Mouse (Mus musculus) hindbrain, embryonic 16.5 days (tissue): ENCODE measurements at regions not wholly inside any gene's neighbourhood (a gene's known extent, or its start where the extent isn't known, plus 50 kb on each side); places are given as distances from the start of the nearest gene placed in this dataset.
A peak's percentile ranks its signal among the peaks of the same experiment; 100 is the strongest.

Experiments
- ATAC-seq: fragments of 200-750 bp; cut with Nextera tagmentation; 2 replicates; pipeline ENCODE4 v1.8.0; 2017; ENCODE audit warnings: moderate TSS enrichment, moderate library complexity
- H3K27ac ChIP-seq: fragments of 300-500 bp; sonication (generic); 2 replicates; pipeline ENCODE4 v1.5.1; 2014; ENCODE audit warnings: low read depth, mild to moderate bottlenecking, control low read depth, low read length, moderate library complexity
- H3K27me3 ChIP-seq: fragments of 300-500 bp; sonication (generic); replicated peaks from 2 replicates; pipeline ENCODE4 v1.6.1; 2014; ENCODE audit warnings: low read length; ENCODE audit not compliant: control insufficient read depth, insufficient read depth
- H3K36me3 ChIP-seq: fragments of 300-500 bp; sonication (generic); 2 replicates; pipeline ENCODE4 v1.6.1; 2014; ENCODE audit warnings: mild to moderate bottlenecking, low read length, moderate library complexity, mixed read lengths; ENCODE audit not compliant: control insufficient read depth, insufficient read depth
- H3K4me1 ChIP-seq: fragments of 300-500 bp; sonication (generic); 2 replicates; pipeline ENCODE4 v1.6.1; 2014; ENCODE audit warnings: low read depth, low read length; ENCODE audit not compliant: control insufficient read depth, insufficient read depth
- H3K4me2 ChIP-seq: fragments of 300-500 bp; sonication (generic); 2 replicates; pipeline ENCODE4 v1.6.1; 2014; ENCODE audit warnings: mild to moderate bottlenecking, low read length, control low read depth, moderate library complexity
- H3K4me3 ChIP-seq: fragments of 300-500 bp; sonication (generic); 2 replicates; pipeline ENCODE4 v1.5.1; 2014; ENCODE audit warnings: mild to moderate bottlenecking, low read length, control low read depth, moderate library complexity
- H3K9ac ChIP-seq: fragments of 300-500 bp; sonication (generic); 2 replicates; pipeline ENCODE4 v1.6.1; 2014; ENCODE audit warnings: low read depth, mild to moderate bottlenecking, control low read depth, low read length, moderate library complexity
- H3K9me3 ChIP-seq: fragments of 300-500 bp; sonication (generic); 2 replicates; pipeline ENCODE4 v1.6.1; 2014; ENCODE audit warnings: mild to moderate bottlenecking, low read length, moderate library complexity; ENCODE audit not compliant: control insufficient read depth
- WGBS: fragments of 180-500 bp; shearing (Covaris S2); extraction: QIAGEN DNeasy Blood & Tissue Kit; methylation state at CpG from one replicate; pipeline ENCODE4 v1.1.7; 2014; 5-methylcytosine and 5-hydroxymethylcytosine counted together

GRCm38 (mm10) chr5:118386126-118386525 lies 141.1 kb downstream of the 2410131K14Rik start:
- H3K36me3 ChIP-seq = no peaks in the 10 kb centered on the region
- no peak overlapping the region for H3K27ac ChIP-seq
- H3K4me1 ChIP-seq = no peaks in the 10 kb centered on the region; the same call in 1 of the 2 replicates
- H3K9me3 ChIP-seq = no peaks in the 10 kb centered on the region; the same call in 1 of the 2 replicates
- no peak overlapping the region for H3K4me3 ChIP-seq
- WGBS = 44% methylated on average over 4 of the region's 4 CpGs
- ATAC-seq = 0 out of 2 replicates have a peak, but pooled peaks have one; percentile 21
- no peak overlapping the region for H3K4me2 ChIP-seq
- H3K27me3 ChIP-seq = no peaks in the 10 kb centered on the region
- H3K9ac ChIP-seq = no peak overlapping the region

GRCm38 (mm10) chr5:118388419-118388818 lies 143.4 kb downstream of the 2410131K14Rik start:
- no peaks in the 10 kb centered on the region; the same call in 1 of the 2 replicates for H3K4me1 ChIP-seq
- no peaks in the 10 kb centered on the region for H3K36me3 ChIP-seq
- 0 out of 2 replicates have a peak, but pooled peaks have one; percentile 40 for ATAC-seq
- H3K9ac ChIP-seq = no peak overlapping the region
- WGBS = 64% methylated on average over 6 of the region's 6 CpGs
- H3K9me3 ChIP-seq = no peaks in the 10 kb centered on the region; the same call in 1 of the 2 replicates
- no peak overlapping the region for H3K4me2 ChIP-seq
- H3K27ac ChIP-seq = no peak overlapping the region
- H3K4me3 ChIP-seq = no peak overlapping the region
- no peaks in the 10 kb centered on the region for H3K27me3 ChIP-seq

GRCm38 (mm10) chr5:118390691-118391373 lies 145.8 kb downstream of the 2410131K14Rik start:
- Histone ChIP-seq H3K9ac (no peak overlapping the region), H3K4me3 (no peak overlapping the region), H3K36me3 (no peaks in the 10 kb centered on the region), H3K4me1 (no peaks in the 10 kb centered on the region; the same call in none of the 2 replicates), H3K4me2 (no peak overlapping the region), H3K27ac (no peak overlapping the region), H3K27me3 (no peaks in the 10 kb centered on the region), H3K9me3 (no peaks in the 10 kb centered on the region; the same call in 1 of the 2 replicates)
- ATAC-seq = no peak
- WGBS = 89% methylated on average over 7 of the region's 7 CpGs

GRCm38 (mm10) chr5:118392932-118393487 lies 148.0 kb downstream of the 2410131K14Rik start:
- Histone ChIP-seq H3K36me3 (no peaks in the 10 kb centered on the region), H3K27me3 (no peaks in the 10 kb centered on the region), H3K4me3 (no peak overlapping the region), H3K9me3 (no peaks in the 10 kb centered on the region; the same call in 1 of the 2 replicates), H3K27ac (no peak overlapping the region), H3K4me2 (no peak overlapping the region), H3K4me1 (peaks cover 9% of the 10 kb centered on the region), H3K9ac (no peak overlapping the region)
- ATAC-seq = no peak
- 81% methylated on average over 8 of the region's 8 CpGs for WGBS

GRCm38 (mm10) chr5:118394051-118394450 lies 149.0 kb downstream of the 2410131K14Rik start:
- peaks cover 9% of the 10 kb centered on the region for H3K4me1 ChIP-seq
- no peaks in the 10 kb centered on the region; the same call in 1 of the 2 replicates for H3K9me3 ChIP-seq
- no peaks in the 10 kb centered on the region for H3K36me3 ChIP-seq
- WGBS = 57% methylated on average over 5 of the region's 5 CpGs
- H3K4me3 ChIP-seq = no peak overlapping the region
- no peak overlapping the region for H3K27ac ChIP-seq
- no peaks in the 10 kb centered on the region for H3K27me3 ChIP-seq
- H3K4me2 ChIP-seq = no peak overlapping the region
- ATAC-seq = no peak
- H3K9ac ChIP-seq = no peak overlapping the region

- peak; percentile 46; the same call in 1 of the 2 replicates for ATAC-seq
- no peaks in the 10 kb centered on the region for H3K36me3 ChIP-seq
- no peak overlapping the region for H3K27ac ChIP-seq
- H3K4me1 ChIP-seq = peaks cover 9% of the 10 kb centered on the region
- no peaks in the 10 kb centered on the region for H3K27me3 ChIP-seq
- 6% methylated on average over 28 of the region's 28 CpGs for WGBS
- H3K4me3 ChIP-seq = 0 out of 2 replicates have a peak overlapping the region, but pooled peaks have one; percentile 6
- H3K9ac ChIP-seq = peak overlapping the region; percentile 25; the same call in 1 of the 2 replicates
- H3K9me3 ChIP-seq = no peaks in the 10 kb centered on the region
- peak overlapping the region; percentile 56 for H3K4me2 ChIP-seq
These were observed 151.1 kb downstream of the 2410131K14Rik start for GRCm38 (mm10) chr5:118396004-118396725.

GRCm38 (mm10) chr5:118400926-118401325 lies 155.9 kb downstream of the 2410131K14Rik start:
- peaks cover 9% of the 10 kb centered on the region for H3K4me1 ChIP-seq
- WGBS = 39% methylated on average over 10 of the region's 10 CpGs
- ATAC-seq = no peak
- H3K9me3 ChIP-seq = peaks cover 6% of the 10 kb centered on the region; the same call in 1 of the 2 replicates
- H3K36me3 ChIP-seq = no peaks in the 10 kb centered on the region
- no peak overlapping the region for H3K4me2 ChIP-seq
- H3K27ac ChIP-seq = no peak overlapping the region
- no peaks in the 10 kb centered on the region for H3K27me3 ChIP-seq
- H3K4me3 ChIP-seq = no peak overlapping the region
- H3K9ac ChIP-seq = no peak overlapping the region

- Histone ChIP-seq H3K9me3 (peaks cover 8% of the 10 kb centered on the region; the same call in 1 of the 2 replicates), H3K4me1 (peaks cover 4% of the 10 kb centered on the region; the same call in 1 of the 2 replicates), H3K4me3 (no peak overlapping the region), H3K27ac (no peak overlapping the region), H3K4me2 (no peak overlapping the region), H3K27me3 (no peaks in the 10 kb centered on the region), H3K36me3 (no peaks in the 10 kb centered on the region), H3K9ac (no peak overlapping the region)
- 70% methylated on average over 7 of the region's 7 CpGs for WGBS
- no peak for ATAC-seq
These were observed 156.1 kb upstream of the Med13l start for GRCm38 (mm10) chr5:118404398-118404797.

- H3K4me3 ChIP-seq = no peak overlapping the region
- peaks cover 4% of the 10 kb centered on the region; the same call in 1 of the 2 replicates for H3K4me1 ChIP-seq
- no peak overlapping the region for H3K4me2 ChIP-seq
- H3K36me3 ChIP-seq = no peaks in the 10 kb centered on the region
- no peak overlapping the region for H3K27ac ChIP-seq
- WGBS = 93% methylated on average over 3 of the region's 3 CpGs
- no peak overlapping the region for H3K9ac ChIP-seq
- ATAC-seq = no peak
- peaks cover 8% of the 10 kb centered on the region; the same call in 1 of the 2 replicates for H3K9me3 ChIP-seq
- H3K27me3 ChIP-seq = no peaks in the 10 kb centered on the region
These were observed 155.1 kb upstream of the Med13l start for GRCm38 (mm10) chr5:118405421-118405820.
